Mouse (Mus musculus) kidney, adult 9 months (tissue): Measurements from ENCODE around the gene Nfib.

Experiments used
- DNase-seq: peaks from one replicate; pipeline ENCODE4 v3.0.0; 2022

Nfib gene

DNA sequence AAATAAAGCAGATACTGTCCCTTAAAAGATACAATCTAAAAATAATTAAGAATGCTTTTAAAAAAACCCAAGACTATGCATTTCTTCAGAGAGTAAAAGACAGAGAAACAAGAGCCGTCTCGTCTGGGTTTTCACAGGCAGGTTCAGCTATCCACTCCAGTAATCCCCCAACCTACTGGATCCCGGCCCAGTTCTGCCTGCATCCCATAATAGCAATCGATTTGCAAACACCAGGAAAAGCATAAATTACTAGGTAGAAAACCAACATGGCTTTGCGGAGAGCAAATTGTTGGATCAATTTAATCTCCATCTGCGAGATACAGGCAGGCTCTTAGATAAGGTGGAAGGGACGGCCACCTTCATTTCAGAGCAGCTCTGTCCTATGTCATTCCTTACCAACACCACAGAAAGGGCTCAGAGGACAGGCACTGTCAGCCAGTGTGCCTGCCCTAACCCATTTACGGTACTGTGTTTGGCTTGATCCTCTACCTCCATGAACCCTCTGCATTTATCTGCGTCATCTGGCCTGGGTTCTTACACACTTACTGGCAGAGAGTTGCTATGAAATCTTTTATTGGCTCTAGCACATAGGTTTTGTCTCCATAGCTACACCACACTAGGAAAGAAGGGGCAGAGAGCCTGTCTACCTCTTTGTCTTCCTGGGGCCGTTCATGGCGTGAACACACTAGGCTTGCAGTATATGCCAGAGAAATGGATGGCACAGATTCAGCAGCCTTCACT, 321.4 kb downstream of the Nfib start:
- peak; percentile 49 for DNase-seq

DNA sequence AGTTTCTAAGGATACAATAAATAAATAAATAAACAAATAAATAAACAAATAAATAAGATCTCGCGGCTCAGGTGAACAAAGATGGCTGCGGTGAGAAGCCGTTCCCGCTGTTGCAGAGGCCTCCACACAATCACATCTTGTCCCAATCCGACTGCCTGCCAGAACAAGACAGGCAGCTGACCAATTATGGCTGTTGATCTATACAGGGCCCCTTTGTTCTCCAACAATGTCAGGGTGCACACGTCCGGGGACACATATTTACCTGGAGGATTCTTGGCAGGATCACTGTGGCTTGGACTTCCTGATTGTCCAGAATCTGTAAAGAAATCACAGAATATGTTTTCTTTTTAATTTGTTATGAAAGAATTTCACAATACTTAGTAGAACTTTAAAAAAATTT, 322.2 kb downstream of the Nfib start:
- no peak for DNase-seq

- peak; percentile 94 for DNase-seq
Measured at GRCm38 (mm10) chr4:82381786-82382185, 323.8 kb downstream of the Nfib start.

- DNase-seq, result peak; percentile 93
Measured at GRCm38 (mm10) chr4:82380578-82380977, 325.0 kb downstream of the Nfib start.

- DNase-seq, result no peak
Measured at GRCm38 (mm10) chr4:82378050-82378449, 327.5 kb downstream of the Nfib start.

GRCm38 (mm10) chr4:82377621-82378020, 327.9 kb downstream of the Nfib start:
- no peak for DNase-seq

DNA sequence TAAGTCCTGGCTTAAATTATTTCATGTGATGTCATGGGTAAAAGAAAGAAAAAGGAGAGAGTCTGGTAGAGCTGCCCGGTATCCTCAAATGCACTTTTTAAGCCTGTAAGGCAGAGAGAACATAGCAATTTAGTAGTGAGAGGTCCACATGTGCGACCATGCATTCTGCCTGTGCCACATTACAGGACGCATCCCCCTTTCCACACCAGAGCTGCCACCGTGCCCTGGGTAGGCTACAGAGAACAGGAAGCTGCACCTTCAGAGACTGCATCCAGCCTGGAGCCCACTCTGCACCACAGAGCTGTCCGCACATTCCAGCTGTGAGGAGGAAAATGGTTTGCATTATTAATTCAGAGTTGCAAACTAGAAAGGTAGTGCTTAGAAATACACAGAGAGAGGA, 331.0 kb downstream of the Nfib start:
- DNase-seq, result no peak

DNA sequence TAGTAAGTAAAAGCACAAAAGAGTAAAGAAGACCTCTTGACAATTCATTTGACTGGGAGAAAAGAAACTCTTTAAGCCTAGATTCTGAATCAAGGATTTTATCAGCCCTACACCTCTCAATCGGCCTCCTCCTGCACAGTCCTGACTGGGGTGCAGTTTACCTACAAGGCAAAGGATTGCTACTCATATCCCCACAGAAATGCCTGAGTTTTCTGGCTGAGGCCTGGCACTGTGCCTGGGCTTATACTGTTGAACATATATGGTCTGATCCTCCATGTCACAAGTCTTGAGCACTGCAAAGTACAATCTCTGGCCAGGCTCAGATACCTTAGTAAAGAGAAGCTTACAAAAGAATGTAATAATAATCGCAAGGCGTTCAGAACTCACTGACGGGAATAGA, 333.3 kb downstream of the Nfib start:
- DNase-seq, result no peak

DNA sequence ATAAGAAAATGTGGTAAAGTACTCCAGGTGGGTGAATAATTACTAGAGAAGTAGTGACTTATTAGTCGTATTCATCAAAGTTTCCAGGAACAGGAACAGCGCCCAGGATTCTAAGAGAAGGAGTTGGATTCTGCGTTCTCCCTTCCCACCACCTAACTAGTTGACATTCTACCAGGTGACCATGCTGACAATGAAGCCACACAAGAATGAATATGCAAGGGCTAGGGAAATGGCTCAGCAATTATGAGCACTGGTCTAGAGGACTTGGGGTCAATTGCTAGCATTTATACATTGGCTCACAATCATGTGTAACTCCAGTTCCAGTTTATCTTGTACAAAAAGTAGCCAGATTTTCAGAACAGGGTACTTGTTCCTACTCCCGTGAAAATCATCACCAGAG, 334.1 kb downstream of the Nfib start:
- peak; percentile 78 for DNase-seq

DNA sequence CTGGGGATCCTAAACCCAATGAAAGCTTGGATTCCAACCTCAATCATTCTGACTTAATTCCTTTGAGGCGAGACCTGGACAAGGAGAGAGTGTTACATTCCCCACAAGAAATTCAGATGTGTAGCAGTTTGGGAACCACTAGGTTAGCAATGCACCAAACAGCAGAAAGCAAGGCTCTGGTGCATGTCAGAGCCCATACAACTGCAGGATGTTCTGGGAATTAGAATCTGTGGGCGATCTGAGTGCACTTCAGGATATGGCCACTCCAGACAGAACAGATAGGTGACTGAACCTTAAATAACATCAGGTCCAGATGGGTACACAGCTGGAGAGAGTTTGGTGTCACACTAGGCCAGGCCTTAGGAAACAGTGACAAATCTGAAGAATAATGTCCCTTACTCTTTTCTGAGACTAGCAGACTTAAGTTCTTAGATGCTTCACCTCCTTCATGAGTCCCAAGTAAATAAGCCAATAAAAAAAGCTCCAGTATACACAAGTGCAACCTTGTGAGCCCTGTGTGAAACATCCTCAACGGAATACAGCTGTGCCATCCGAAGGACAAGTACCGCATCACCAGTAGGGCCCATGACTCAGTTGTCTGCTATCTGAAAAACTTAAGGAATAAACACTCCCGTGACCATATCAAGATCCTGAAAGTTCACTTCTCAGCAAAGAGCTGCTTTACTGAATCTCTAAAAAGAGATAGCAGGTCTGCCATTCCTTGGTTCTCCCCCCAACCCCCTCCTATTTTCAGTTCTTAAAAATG, 336.4 kb downstream of the Nfib start:
- DNase-seq, result no peak

DNA sequence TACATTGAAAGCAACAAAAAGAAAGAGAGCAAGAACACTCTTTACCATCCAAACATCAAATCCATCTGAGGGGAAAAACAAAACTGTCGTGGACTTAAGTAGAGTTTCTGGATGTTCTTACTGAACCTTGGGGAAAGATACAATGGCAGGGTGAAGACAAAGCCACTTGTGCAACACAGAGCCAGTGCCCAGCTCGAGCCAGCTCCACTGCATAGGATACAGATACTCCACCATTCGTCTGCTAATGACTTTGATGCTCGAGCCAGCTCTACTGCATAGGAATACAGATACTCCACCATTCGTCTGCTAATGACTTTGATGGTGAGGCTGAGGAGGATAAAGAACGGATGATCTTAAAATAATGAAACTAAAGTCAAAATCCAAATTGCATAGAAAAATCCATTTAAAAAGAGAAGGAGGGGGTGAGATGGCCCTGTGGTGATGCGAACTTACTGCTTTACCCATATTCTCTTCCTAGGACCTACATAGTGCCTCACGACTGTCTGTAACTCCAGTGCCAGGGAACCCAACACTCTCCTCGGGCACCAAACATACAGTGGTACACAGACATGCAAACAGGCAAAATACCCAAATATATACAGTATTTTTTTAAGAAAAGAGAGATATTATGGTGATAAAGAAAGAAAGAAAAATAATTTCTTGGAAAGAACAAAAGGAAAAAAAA, 337.3 kb downstream of the Nfib start:
- DNase-seq, result no peak

DNA sequence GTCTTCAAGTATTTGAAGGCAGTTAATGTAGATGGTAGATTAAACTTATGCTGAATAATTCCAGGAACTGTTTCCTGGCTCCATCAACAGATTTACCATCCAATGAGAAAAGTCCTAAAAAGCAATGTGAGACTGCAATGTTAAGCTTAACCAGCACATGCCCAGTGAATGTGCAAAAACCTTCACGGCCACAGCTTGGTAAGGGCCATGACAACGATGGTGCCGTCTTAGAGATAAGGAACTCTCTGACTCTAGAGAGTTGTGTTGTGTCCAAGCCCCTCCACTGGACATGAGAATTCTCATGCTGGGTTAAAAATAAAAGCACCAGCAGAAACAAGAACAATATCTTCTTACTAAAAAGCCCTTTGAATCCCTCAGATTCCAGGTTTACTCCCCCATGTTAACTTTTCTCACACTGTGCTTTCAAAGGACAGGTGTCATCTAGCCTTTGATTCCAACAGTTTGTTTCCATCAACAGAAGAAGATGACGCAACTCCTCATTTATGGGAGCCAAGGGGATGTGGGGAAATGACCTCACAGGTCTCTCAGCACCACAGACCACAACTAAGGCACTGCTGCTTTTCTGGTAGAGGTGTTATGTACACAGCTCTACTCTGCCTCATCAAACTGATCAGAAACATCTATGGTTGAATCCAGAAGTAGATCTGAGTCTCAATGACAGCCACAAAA, 340.7 kb downstream of the Nfib start:
- no peak for DNase-seq

- no peak for DNase-seq
Measured at GRCm38 (mm10) chr4:82363951-82364350, 341.6 kb downstream of the Nfib start.

DNA sequence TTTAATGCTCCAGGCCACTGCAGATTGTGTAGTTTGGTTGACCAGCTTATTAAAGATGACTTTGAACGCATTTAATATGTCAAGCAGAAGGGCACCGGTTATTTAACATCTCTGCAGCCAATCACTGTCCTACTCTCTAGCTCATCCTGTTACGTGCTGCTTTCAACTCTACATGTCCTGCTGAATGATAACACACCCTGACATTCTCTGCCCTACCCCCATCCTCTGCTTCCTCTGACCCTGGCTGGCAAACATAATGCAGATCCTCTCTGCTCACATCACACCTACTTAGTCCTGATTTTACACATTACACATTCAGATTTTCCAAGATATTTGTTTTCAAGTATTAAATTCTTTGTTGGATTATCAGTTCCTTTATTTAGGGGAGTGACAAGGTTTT, 343.3 kb downstream of the Nfib start:
- DNase-seq, result no peak

DNA sequence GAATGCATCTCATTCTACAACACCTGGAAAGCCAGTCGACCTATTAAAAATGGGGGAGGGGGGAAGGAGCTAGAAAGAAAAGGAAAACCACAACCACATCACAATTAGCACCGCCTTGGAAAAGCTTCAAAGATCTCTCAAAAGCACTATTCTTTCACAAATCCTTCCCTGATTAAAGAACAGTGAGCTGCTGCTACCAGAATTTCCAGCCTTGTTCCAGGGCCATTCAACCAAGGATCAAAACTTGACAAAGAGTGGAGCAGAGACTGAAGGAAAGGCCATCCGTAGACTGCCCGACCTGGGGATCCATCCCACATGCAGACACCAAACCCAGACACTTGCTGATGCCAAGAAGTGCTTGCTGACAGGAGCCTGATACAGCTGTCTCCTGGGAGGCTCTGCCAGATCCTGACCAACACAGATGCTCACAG, 345.5 kb downstream of the Nfib start:
- no peak for DNase-seq

- no peak for DNase-seq
Measured at GRCm38 (mm10) chr4:82359110-82359509, 346.4 kb downstream of the Nfib start.

GRCm38 (mm10) chr4:82349006-82349405, 356.5 kb downstream of the Nfib start:
- DNase-seq, result no peak

GRCm38 (mm10) chr4:82344787-82345186, 360.8 kb downstream of the Nfib start:
- peak; percentile 87 for DNase-seq

DNA sequence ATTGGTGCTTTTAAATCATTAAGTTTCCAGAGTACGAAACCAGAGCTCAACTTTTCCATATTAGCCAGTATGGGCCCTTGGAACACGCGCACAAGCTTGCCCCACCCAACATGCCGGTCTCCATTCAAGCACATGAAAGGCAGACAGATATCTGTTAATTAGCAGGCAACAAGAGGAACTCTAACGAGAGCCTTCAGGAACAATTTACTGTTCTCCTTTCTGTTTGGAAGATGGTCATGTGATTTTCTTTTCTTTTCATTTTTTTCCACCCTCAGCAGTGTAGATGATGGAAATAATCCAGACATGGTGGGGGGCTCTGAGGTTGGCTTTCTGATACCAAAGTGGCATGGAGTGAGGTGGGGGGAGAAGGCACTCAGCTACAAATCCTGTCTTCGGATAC, 361.3 kb downstream of the Nfib start:
- DNase-seq, result no peak

DNA sequence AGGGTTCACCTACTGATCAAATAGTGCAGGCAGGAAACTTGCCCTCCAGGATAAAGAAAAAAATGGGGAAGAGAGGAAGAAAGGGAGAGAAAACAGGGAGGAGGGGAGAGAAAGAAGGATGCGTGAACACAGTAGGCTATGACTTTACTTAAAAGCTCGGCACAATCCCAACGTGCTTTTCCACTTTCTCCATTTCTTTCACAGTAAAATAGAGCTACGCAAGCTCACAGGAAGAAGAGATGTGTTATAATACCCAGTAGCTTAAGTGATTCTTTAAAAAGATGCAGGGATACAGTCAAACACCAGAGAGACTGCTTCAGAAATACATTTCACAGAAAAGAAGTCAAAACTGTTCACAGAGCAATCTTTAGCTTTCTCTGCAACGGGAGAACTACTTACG, 366.6 kb downstream of the Nfib start:
- DNase-seq, result no peak

- DNase-seq, result peak; percentile 48
Measured at GRCm38 (mm10) chr4:82338481-82338880, 367.1 kb downstream of the Nfib start.

DNA sequence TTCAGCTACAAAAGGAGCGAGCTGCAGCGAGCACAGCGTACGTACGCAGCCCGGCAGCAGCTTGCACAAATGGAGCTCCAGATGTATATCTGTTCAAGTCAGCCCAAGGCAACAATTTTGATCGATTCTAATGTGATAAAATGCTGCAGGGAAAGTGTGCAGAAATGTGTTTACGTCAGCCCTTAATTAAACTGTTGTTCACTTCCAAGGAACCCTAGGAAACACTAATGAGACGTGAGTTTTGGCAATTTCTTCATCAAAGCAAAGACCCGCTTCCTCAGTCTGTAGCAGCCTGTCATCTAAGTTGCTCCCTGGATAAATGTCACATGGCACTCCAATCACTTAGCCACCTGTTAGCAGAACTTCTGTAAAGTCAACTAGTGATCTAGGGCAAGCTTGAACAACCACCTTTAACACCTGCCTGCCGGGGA, 368.6 kb downstream of the Nfib start:
- DNase-seq, result no peak

DNA sequence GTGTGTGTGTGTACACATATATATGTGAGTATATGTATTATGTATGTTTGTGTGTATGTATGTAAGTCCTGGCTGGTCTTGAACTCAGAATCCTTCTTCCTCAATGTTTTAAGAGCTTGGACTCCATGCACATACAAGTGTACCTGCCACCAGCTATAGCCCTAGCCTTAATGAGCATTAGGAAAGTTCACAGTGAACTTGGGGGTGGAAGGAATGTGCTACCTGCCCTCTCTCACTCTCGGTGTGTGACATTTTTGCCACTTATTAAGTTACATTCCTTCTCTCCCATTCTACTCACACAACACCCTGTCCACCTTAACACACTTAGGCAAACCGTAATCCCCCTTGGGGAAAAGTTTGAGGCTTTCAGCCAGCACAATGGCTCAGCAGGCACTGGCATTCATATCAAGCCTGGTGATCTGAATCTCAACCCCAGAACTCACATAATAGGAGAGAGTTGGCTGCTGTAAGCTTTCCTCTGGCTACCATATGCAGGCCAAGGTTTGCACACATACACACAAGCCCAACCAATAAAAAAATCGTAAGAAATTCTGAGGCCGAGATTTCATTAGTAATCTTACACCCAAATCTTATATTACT, 370.2 kb downstream of the Nfib start:
- no peak for DNase-seq
